Mouse (Mus musculus) neural tube, embryonic 10.5 days (tissue): ENCODE measurements around the gene Rhou.
"Not testable (repeated sequence)": the region's sequence is repeated elsewhere in the genome, so short reads cannot be mapped to it uniquely, and the experiment has no call there.

Source experiments
- DNase-seq: peaks from one replicate; pipeline ENCODE4 v3.0.0-alpha.2; 2017; ENCODE audit warnings: low spot score; ENCODE audit errors: extremely low spot score

The Rhou gene

DNA sequence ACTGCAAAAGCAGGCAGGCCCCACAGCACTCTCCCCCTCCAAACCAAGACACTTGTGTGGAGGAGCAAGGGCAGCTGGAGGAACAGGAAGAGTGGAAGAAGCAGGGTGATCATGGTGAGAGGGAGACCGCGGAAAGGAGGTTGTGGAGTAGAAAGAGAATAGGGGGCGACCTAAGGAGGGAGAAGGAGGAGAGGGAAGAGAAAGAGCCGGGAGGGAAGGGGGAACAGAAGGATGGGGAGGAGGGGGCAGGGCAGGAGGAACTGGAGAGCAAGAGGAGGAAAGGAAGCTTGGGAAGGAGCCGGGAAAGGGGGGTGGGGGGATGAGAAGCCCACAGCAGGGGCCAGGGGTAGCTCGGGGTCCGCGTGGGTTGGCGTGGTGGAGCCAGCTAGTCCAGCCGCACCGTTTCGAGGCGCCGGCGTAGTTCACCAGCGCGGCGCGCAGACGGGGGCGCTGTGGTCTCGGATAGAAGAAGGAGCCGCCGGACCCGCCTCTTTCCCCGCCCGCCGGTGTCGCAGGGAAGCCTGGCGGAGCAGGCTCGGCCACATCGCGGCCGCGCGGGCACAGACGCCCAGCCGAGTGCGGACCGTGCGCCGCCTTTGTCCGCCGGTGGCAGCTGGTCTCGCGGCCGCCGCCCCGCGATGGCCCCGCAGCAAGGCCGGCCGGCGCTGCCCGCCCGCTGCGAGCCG is at the start of gene Rhou:
Rhou (plus strand) TSS at position 622 of the 686 bp plus-strand sequence.
- peak; percentile 92 for DNase-seq

DNA sequence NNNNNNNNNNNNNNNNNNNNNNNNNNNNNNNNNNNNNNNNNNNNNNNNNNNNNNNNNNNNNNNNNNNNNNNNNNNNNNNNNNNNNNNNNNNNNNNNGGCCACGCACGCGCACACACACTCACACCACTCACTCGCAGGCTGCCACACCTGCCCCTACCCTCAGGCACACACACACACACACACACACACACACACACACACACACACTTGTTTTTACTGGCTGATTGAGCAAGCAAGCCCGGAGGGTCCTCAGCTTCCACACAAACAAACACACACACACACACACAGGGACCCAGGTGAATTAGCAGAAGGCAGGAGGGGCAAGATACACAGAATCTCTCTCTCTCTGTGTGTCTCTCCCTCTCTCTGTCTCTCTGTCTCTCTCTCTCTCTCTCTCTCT is 41.1 kb upstream of the Rhou start:
- not testable (repeated sequence) for DNase-seq

GRCm38 (mm10) chr8:123623523-123623922 is 30.2 kb upstream of the Rhou start:
- DNase-seq: not testable (repeated sequence)

DNA sequence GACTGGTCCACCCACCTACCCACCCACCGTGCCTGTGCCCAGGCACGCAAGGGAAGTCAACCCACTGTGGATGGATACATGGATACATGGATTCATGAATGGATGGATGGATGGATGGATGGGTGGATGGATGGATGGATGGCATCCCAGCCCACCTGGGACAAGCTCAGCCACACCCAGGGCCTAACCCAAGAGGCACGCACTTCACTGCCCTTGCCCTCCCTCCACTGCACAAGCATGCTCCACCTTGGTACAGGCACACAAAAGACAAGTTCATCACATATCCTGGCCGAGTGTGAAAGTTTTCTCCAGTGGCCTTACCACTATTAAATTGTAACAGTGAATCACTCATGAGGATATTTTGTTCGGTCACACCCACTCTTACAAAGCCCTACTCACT is 29.5 kb upstream of the Rhou start:
- DNase-seq: no peak

DNA sequence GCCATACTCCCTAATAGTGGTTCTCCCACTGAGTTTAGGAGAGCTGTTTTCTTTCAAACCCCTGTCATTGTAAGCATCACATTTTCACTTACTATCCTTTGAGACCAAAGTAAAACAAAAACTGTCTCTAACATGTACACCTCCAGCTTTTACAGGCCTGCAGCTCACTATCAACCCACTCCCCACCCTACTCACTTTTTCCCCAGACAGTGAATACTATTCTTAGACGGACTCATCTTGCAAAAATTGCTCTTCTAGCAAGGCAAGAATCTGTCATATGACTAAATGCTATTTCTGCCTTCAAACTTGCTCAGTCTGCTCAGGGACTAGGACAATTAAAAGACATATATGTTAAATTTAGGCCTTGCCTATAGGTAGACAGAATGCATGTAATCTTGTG is 29.0 kb upstream of the Rhou start:
- no peak for DNase-seq

GRCm38 (mm10) chr8:123625717-123626116 is 28.0 kb upstream of the Rhou start:
- no peak for DNase-seq

DNA sequence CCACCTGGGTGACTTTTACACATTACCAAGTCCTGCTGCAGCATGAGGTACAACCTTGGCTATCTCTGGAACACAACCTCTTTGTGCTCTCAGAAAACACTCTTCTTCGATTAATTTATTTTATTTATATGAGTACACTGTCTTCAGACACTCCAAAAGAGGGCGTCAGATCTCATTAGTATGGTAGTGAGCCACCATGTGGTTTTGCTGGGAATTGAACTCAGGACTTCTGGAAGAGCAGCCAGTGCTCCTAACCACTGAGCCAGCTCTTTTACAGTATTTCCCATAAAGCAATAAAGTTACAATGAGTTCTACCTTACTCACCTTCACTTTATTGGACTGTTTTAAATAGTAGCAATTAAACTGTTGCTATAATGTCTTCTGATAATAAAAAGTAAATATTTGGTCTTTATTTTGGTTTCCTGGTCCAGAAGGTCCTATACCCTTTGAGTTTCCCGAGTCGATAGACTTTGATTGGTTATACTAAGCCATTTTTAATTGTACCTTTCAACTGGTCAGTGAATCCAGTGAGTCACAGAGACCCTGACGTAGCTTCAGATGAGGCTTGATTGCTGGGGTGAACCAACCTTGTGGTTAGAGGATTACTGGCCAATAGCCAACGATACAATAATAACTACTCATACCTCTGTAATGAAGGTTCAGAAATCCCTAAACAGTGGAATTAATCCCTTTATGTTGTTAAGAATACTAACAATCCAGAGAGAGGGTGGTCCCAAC is 26.1 kb upstream of the Rhou start:
- DNase-seq: no peak

- peak; percentile 67 for DNase-seq
These were observed 25.3 kb upstream of the Rhou start for GRCm38 (mm10) chr8:123628253-123628967.

DNA sequence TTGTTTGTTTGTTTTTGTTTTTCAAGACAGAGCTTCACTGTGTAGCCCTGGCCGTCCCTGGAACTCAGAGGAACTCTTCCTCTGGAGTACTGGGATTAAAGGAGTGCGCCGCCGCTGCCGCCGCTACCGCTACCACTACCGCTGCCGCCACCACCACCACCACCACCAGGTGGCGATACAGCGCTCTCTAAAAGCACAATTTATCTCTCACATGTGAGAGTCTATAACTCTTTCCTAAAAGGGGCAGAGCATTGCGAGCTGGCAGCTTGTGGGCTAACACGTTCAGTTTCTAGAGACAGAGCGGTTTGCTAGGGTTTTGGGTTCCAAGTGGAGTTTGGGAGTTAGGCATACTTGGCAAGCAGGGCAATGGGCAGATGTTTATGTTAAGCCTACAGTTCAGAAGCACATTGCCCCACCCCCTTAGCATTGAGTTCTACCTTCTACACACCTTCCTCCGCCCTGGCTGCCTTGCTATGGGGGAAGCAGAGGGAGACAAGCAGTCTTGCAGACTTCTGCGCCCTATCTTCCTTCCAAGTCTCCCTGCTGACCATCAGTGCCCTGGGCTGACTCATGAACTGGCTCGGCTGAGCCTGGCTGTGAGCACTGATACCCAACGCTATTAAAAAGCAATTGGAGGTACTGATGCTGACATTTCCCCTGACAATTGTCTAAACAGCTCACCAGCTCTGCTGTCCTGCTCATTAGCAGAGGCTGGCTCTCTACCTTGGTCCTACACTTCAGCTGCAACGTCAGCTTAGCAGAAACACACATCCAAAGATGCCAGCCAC is 24.6 kb upstream of the Rhou start:
- DNase-seq: peak; percentile 90

GRCm38 (mm10) chr8:123630058-123630457 is 23.7 kb upstream of the Rhou start:
- no peak for DNase-seq

GRCm38 (mm10) chr8:123630841-123631251 is 22.9 kb upstream of the Rhou start:
- DNase-seq: no peak

DNA sequence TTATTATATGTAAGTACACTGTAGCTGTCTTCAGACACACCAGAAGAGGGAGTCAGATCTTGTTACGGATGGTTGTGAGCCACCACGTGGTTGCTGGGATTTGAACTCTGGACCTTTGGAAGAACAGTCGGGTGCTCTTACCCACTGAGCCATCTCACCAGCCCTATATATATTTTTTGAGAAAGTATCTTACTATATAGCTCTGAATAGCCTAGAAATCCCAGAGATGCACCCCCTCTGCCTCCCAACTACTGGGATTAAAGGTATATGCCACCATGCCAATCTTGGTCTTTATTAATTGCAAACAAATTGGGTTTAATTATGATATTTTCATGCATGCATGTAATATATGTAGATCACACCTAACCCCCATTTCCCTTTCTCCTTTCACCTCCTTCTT is 22.0 kb upstream of the Rhou start:
- DNase-seq: not testable (repeated sequence)

DNA sequence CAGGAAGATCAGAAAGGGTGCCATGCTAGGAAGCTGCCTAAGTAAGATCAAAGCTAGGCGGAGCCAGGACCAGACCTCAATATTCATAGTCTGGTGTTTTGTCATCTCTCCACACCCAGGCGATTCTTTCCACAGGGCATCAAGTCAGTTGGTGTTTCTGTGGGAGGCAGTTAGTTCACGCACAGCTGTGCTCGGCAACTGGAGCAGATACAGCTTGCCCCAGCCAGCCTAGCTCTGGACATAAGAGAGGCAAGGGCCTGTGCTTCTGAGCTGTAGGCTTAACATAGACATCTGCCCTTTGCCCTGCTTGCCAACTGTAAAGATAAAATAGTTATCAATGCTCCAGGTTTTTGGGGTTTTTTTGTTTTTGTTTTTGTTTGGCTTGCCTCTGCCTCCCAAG is 21.5 kb upstream of the Rhou start:
- no peak for DNase-seq

DNA sequence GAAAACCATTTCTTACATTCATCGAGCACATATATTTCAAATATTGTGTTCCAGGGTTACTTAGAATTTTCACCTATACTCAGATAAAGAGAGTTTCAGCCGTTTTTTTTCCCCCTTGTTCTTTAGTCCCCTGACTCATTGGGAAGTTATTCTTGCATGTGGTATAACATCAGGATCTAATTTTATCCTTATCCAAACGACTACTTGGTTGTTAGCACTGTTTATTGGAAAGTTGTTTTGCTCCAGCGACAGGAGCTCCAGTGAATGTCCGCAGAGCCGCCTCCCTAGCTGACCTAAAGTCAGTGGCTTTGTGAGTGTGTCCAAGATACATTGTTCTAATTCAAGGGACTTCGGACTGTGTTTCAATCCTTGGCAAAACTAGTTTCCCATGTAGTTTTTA is 19.9 kb upstream of the Rhou start:
- no peak for DNase-seq

- DNase-seq: no peak
These were observed 19.2 kb upstream of the Rhou start for GRCm38 (mm10) chr8:123634395-123635131.

GRCm38 (mm10) chr8:123635671-123636070 is 18.1 kb upstream of the Rhou start:
- no peak for DNase-seq

DNA sequence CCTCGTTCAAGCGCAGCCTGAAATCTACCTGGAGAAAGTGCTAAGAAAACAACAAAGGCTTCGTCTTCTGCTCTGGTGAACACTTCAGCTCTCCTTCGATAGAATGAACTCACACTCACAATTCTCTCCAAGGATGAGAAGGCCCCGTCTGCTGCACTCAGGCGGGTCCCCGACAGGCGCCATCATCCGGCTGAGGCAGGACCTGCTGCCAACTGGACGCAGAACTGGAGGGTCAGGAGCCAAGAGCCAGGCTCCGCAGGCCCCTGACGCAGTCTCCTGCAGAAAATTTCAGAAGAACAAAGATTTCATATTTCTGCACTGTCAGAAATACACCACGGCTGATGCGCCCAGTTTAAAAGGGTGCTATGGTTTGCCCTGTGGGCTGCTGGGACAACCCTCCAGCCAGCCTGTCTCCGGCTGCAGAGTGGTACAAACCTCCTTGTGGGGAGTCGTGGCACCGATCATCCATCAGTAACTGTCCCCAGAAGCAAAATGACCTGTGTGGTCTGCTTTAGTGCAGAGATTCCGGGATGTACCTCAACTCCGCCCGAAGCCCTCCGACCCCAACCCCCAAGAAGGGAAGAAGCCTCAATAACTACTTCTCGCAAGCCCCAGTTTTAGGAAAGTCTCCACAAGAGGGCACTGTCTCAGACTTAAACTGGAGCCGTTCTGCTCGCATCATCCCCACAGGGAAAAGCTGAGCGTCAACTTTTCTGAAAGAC is 10.2 kb upstream of the Rhou start:
- peak; percentile 61 for DNase-seq

- no peak for DNase-seq
These were observed 8.5 kb upstream of the Rhou start for GRCm38 (mm10) chr8:123645229-123645628.

DNA sequence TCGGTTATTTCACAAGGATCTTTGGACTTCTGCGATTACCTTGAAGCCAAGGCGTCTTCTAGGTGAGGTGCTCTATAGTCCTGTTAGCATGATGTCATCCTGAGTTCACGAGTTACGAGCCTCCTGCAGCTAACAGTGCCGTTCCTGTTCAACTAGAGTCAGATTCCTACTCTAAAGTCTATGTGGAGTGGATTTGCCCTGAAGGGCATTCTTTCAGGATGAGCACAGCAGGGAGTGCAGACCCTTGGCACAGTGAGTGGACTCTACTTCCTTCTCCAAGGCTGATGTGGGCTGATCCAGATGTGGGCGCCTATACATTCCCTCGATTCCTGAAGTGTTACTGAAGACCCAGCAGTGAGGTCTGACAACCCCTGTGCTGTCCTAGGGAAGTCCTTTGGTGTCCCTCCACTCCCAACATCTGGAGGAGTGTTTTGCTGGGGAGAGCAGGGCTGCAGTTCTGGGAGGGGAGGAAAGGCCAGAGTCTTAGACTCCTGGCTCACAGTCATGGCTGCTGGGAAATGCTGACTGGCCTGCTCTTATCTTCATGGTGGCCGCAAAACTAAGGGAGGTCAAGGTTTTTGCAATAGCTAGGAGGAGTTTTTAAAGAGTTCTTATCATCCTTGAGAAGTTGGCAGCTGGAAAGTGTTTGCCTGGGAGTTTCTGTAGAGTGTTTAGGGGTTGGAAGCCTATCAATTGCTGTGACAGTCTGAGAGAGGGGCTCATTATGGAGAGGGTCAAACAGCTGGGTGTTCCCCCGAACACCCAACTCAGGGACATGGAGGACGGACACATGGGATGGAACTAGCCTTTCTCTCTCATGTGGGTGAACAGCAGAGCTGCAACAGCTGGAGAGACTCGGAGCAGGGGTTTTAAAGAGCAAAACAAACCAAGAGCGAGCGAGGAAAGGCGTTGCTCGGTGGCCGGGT is 5.2 kb upstream of the Rhou start:
- no peak for DNase-seq
